Mouse (Mus musculus) thymus, postnatal 0 days (tissue): ENCODE measurements around the gene Rrp36. TPM values are rescaled to one million over a fixed set of nuclear protein-coding genes. Genes with fewer than 3 reads are reported as not detected.

ENCODE experiments used
- DNase-seq: peaks from one replicate; pipeline ENCODE4 v3.0.0-alpha.2; 2015; ENCODE audit warnings: low spot score
- polyA plus RNA-seq: library from polyadenylated mRNA; unstranded; fragments of >200 nt; fragmentation: Nextera tagmentation; extraction: Ambion mirVana; gene quantifications from 2 replicates; pipeline ENCODE4 v1.2.1, GENCODE M21; 2015

Rrp36 gene
- 53.2 and 68.6 TPM in 2 replicates for polyA plus RNA-seq

DNA sequence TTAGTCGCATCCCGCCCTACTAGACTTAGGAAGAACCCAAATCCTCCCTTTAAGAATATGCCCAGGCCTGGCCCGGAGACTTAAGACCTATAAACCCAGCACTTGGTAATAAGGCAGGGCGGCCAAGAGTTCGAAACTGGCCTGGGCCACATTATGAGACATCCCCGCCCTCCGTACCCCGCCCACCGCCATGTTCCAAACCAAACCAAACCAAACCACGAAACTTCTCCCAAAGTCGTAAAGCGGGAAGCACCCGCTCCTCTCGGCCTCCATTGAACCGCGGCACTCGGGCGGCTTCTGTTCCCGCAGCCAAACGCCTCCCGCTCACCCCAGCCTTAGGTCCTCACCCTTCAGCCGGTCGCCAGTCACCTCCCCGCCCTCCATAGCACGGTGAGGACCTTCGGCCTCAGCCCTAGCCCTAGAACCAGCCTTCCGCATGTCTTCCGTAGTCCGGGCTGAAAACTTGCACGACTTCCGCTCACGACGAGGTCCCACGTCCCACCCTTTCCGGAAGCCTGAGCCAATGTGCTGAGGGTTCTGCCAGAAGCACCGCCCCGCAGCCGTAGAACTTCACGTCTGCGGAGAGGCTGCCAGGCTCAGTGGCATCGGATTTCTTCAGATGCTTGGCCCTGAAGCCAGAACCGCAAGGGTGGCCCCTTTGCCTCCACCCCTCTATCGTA, at the start of gene Rrp36:
TSS of gene Rrp36 (minus strand) at position 503 of the 680 bp plus-strand sequence.
- DNase-seq = peak; percentile 92

DNA sequence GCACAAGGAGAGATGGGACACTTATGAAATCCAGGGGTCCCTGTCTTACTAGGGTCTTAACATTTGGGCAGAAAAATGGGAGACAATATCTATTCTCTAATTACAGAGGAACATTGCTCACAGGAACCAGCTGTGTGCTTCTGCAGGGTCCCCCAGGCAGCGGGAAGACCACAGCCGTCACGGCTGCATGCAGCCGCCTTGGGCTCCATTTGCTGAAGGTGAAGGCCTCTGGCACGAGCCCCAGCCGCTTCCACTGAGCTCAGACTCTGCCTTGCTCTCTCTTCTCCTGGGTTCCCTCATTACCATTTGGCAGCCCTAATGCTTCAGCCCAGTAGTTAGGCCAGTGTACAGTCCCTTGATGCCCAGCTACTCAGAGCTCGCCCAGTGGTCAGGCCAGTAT, 46.9 kb upstream of the Rrp36 start:
- DNase-seq = no peak

DNA sequence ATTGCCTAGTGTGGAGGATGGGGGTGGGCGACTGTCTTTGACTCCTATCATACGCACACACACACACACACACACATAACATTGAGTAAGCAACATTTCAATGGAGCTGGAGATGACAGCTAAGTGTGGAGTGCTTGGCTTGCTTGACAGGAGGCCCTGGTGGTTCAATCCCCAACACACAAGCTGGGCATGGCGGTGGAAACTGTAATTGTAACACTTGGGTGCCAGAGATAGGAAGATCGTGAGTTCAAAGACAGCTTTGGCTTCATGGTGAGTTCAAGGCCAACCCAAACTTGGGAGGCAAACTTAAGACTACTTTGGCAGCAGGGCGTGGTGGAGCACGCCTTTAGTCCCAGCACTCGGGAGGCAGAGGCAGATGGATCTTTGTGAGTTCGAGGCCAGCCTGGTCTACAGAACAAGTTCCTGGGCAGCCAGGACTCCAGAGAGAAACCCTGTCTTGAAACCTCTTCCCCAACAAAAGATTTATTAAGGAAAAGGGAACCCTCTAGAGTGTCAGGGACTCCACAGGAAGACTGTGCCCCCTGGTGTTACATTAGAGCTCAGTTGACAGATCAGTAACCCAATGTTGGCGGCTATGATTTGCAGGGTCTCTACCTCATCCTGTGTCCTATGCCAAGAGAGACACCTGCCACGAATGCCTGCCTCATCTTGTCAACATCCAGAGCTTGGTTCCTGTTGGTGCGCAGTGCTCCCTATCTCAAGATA, 40.8 kb upstream of the Rrp36 start:
- DNase-seq = no peak

DNA sequence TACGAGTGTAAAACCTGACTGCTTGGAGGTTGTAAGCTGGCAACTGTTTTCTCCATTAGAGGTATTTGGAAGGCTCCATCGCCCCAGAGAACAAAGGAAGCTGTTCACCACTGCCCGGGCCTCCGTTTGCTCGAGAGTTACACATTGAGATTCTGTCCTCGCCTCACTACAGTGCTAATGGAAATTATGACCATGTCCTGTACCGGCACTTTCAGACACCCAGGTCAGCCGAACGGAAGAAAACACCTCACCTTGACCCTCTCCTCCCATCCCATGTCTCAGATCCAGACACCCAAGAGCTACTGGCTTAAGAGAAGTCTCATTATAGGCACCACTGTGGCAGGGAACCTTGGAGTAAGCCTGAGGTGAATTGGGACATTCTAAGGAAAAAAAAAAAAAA, 39.7 kb upstream of the Rrp36 start:
- no peak for DNase-seq

DNA sequence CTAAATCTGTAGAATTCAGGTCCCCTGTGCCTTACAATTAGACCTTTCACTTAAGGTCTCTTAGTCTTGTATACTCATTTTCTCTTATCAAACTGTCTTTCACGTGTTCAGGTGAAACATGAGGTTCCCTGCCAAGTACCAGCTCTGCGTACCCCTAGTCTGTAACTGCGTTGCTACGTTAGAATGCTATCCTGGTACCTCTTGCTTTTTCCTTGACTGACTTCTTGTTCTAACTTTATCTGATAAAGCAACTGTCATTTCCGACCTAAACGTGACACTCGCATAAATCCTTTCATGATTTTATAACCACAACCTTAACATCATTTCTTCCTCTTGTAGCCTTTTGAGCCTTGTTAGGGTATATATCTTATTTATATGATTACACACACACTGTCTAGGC, 38.3 kb upstream of the Rrp36 start:
- peak; percentile 41 for DNase-seq

DNA sequence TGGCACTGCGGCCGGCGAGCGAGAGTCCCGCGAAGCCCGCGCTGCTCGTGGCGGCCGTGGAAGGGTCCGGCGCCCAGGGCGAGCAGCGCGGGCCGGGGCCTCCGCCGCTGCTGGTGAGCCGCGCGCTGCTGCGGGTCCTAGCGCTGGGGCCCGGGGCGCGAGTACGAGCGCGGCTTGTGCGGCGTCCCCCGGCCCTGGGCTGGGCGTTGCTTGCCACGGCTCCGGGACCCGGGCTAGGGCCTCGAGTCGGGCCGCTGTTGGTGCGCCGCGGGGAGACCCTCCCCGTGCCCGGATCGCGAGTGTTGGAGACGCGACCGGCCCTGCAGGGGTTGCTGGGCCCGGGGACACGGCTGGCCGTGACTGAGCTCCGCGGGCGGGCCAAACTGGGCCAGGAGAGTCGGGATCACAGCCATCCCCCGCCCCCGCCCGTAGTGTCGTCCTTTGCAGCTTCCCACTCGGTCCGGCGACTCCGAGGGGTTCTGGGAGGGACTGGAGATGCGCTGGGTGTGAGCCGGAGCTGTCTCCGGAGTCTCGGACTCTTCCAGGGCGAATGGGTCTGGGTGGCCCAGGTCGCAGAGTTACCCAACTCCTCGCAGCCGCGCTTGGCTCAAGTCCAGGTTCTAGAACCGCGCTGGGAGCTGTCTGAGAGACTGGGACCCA, 37.6 kb upstream of the Rrp36 start:
- no peak for DNase-seq

DNA sequence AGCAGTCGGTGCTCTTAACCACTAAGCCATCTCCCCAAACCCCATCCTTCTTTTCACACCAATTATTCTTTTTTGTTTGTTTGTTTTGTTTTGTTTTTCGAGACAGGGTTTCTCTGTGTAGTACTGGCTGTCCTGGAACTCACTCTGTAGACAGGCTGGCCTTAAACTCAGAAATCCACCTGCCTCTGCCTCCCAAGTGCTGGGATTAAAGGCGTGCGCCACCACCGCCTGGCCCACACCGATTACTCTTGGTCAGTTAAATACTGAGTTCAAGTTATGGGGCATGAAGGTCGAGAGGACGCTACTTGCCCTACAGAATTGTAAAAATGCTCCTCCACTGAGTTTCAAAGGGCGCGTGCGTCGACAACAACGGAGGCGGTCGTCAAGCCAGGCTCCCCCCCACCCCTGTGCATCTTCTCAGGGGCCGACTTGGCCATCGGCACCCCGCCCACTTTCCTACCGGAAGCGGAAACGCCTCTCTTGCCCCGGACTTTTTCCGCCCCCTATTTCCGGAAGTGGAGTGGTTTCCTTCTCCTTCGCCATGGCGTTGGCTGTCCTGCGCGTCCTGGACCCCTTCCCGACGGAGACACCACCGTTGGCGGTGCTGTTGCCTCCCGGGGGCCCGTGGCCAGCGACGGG, 36.9 kb upstream of the Rrp36 start, which contains the start of gene Pex6:
TSS of gene Pex6 (plus strand) at position 505 of the 639 bp plus-strand sequence.
- DNase-seq = peak; percentile 94

DNA sequence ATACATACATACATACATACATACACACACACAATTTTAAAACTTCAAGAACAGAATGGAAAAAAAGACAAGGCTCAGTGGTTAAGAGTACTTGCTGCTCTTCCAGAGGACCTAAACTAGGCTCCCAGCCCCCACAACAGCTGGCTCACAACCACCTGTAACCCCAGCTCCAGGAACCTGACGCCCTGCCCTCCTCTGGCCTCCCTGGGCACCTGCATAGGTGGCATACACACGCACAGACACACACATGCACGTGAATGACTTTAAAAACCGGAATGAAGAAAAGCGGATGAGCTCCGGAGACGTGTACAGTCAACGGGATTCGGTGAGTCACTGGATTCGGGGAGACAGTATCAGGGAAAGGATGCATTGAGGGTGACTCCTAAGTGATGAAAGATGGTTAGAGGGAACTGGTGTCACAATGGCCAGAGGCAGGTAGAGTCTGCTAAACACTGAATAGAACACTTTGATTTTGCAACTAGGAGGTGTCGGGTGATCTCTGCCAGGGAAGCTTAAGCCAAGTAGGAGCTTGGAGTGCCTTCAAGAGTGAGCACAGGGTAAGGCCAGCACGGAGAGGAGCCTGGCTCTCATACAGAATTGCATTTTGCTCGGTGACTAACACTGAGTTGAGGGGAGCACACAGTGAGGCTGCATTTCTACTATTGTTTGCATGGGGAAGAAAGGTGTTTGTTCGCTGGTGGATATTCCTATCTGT, 32.4 kb upstream of the Rrp36 start:
- DNase-seq = no peak

DNA sequence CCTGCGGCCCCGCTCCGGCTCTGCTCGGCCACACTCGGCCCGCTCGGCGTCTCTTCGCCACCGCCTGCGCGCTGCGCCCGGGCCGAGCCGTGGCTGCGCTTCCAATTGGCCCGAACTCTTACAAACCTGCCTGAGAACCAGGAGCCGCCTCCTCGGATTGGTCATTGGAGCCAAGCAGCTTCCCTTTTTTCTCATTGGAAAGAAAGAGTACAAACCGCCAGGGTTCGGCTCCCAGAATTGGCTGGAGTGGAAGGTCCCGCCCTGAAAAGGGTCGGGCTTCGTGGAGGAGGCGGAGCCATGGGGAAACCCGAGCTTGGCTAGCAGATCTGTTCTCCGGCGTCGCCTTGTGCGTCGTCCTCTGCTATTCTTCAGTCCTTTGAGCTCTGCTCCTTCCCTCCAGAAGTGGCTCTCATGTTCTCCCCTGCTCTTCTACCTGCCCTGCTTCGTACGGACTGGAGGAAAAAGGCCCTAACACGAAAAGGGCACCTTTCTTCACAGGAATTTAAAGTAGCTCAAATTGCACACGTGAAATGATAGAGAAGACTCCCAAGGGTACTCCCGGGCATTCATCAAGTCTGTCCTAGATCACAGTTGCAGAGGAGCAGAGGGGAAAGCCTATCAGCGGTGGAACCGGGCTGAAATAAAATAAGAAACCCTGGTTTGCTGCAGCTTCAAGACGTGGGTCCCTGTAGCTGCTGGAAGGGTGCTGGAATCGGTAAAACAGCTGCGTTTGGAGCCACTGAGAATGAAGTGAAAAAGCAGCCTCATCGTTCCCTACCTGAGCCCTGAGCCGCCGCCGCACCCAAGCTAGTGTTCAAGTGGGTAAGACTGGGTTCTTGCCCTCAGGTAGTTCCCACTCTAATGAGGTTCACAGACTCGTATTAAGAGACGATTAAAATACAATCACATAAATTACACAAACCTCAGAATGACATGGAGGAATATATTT, 31.0 kb upstream of the Rrp36 start, which contains the start of gene Ppp2r5d:
TSS of gene Ppp2r5d (minus strand) at position 225 of the 949 bp plus-strand sequence.
- DNase-seq = peak; percentile 98

DNA sequence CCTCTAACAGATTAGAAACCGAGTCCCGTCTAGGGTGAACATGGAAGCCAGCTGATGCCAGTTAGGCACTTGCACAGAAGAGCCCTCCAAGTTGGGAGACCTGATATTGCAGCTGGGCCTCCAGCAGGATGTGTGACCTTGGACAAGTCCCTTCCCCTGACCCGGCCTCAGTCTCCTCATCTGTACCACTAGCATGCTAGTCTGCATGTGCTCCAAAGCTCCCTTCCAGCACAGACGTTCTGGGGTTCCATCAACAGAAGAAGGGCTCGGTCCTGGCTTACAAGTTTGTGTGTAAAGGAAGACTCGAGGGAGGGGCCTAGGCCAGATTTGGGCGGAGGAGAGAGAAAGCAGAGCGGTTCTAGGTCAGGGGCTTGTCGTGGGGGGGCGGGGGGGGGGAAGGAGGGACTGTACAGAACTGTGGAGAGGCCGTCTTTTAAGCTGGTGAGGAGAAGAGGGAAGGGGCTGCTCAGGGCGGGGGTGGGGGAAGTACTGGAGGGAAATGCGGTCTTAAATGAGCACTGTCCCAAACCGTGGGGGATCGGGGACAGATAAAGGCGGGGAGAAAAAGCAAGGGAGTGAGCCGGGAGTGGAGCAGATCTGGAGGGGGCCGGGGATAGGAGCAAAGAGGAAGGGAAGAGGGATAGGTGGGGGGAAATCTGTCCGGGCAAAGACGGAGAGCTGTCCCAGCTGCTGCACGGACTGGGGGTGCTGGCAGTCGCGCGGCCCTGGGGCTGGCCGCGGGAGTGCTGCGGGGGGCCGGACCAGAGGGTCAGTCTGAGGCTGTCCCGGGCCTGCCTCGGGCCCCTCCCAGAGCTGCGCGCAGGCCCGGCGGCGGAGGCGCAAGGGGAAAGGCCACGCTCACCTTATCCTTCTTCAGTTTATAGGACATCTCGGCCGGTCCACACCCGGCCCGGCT, 30.1 kb upstream of the Rrp36 start:
- DNase-seq = peak; percentile 38

DNA sequence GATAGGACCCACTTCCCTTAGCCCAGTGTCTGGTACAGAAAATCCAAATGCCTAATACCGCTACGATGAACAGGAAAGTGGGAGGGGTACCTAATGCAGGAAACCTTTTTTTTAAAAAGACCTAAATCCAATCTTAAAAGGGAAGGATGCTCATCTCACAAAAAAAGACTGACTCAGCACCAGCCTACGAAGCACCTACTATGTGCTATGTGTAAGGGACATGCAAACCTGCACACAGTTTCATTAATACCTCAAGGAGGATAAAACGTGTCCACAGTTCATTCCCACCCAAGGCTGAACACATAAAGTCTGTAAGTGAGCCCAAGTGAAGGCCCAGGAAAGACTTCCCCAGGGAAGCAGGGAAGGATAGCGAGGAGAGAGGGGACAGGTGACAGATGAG, 28.4 kb upstream of the Rrp36 start:
- no peak for DNase-seq

DNA sequence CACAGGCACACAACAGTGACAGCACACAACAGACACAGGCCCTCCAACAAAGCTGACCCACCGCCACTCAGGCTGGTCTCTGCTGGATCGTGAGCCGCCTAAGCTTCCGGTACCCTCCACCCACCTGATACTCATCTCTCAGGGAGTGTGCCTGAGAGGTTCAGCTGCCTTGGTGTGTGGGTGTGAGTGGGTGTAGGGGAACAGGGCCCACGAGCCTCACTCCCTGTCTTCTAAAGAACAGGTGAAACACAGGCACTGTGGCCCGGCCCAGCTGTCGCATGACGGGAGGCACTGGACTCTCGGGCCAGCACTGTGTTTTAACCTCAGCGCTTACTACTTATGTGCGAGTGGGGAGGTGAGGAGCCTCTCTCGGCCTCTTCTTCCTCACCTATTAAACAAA, 27.9 kb upstream of the Rrp36 start:
- no peak for DNase-seq

DNA sequence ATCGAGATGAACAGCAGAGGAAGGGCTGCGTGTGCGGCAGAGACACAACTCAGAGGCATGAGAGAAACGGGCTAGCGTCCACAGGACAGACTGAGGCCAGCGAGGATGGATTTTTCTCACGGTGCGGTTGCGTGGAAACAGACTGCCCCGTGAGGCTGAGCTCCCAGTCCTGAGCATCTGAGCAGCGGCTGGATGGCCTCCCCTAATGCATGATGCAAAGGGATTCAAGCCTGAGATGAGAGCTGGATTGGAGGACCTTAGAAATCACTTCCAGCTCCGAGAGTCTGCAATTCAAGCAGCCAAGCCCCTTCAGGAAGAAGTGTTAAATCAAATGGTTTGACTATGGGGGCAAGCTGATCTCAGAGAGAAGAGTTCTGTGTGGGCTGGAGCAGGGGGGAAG, 27.3 kb upstream of the Rrp36 start:
- DNase-seq = no peak

DNA sequence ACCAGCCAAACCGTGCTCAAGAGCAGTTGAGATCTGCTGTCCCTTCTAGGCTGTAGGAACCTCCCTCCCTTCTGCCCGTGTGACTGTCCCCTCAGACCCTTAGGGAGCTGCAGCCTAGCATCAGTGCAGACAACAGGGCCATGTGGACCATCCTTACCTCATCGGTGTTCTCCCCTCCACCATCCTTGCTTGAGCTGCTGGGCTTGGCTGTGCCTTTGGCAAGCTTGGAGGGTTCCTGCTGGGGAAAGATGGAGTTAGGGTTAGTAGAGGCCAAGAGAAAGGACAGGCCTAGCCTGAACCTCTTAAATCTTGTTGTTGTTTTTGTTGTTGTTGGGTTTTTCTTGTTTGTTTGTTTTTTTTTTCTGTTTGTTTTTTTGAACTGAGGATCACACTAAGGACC, 25.8 kb upstream of the Rrp36 start:
- DNase-seq = no peak

DNA sequence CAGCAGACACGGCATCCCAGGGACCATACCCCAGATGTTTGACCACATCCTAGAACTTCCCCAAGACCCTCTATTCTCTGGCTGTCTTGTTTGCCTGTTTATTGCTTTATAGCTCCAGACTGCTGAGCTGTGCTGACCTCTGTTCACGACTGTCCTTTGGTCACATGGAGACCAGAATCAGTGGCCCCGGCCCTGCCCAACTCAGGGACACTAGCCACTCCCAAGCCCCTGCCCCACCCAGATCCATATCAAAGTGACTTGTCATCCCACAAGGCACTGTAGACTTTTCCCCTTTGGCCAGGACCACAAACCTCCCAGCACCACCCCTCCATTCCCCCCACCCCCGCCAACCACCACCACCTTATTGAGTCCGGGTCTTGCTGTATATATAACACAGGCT, 25.1 kb upstream of the Rrp36 start:
- no peak for DNase-seq

DNA sequence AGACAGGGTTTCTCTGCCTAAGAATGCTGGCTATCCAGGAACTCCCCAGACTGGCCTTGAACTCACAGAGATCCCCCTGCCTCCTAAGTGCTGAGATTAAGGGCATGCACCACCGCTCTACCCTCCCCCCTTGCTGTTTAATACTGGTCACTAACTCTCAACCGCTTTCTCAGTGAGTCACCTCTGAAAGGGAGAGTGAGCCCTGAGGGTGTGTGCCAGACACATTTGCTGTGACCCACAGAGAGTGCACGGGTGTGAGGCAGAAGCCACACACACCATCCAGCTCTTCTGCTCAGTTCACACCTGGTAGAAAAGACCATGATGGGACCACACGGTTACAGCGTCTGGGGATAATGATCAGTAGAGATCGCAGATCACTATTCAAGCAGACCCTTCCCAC, 24.4 kb upstream of the Rrp36 start:
- no peak for DNase-seq

DNA sequence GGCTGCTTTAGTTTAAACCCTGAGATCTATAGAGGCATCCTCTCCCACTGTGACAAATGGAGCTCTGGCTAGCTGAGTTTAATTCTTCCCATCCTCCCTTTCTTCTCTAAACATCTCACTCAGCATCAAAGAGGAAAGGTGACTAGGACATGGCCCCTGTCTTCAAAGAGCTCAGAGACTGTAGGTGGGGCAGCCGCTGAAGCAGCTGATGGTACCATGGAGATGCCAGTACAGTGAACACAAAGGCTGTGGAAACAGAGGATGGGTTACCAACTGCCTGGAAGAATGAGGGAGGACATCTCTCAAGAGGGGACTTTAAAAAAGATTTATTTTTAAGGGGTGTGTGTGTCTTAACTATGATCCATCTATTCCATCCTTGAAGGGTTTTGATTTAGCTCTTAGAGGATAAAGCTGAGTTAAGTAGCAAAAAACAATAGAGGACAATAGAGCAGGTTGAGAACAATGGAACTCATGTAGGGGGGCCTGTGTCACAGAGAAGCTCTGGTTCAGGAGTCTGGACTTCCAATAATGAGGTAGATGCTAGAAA, 20.4 kb upstream of the Rrp36 start:
- DNase-seq = no peak

DNA sequence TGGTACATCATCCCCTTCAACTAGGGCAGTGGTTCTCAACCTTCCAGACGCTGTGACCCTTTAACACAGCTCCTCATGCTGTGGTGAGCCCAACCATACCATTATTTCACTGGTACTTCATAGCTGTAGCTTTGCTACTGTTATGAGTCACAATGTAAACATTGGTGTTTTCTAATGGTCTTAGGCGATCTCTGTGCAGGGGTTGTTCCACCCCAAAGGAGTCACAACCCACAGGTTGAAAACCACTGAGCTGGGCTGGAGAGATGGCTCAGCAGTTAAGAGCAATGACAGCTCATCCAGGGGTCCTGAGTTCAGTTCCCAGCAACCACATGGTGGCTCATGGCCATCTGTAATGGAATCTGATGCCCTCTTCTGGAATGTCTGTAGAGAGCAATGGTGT, 17.2 kb upstream of the Rrp36 start:
- DNase-seq = no peak

DNA sequence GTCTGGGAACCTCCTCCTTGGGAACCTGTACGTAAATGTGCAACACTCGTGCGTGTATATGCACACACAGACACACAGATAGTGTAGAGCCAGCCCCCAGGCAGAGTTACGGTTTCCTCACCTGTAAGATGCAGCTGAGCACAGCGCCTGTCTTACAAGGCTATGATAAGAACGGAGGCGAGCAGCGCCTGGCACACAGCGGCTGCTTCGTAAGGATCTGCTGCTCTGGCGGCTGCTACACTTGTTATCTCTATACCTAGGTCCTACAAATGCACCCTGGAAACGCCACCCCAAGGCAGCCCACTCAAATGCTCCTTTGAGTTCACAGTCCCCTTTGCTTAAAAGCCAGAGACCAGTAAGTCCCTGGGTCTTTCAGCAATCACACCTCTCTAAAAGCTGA, 16.5 kb upstream of the Rrp36 start:
- DNase-seq = no peak
